Mouse (Mus musculus): ENCODE measurements around the gene Cfap61.
A peak's percentile ranks its signal among the peaks of the same experiment; 100 is the strongest.
"Not testable (repeated sequence)": the region's sequence is repeated elsewhere in the genome, so short reads cannot be mapped to it uniquely, and the experiment has no call there.

The Cfap61 gene

GRCm38 (mm10) chr2:145934339-145935231 is at the start of gene Cfap61, which contains the start of gene Crnkl1:
Gene Cfap61, plus strand, starts transcription at chr2:145934784.
Gene Crnkl1, minus strand, starts transcription at chr2:145935014.
- peak; percentile 83 to 90 for DNase-seq (ENCODE audit: low read depth in 1 of 2, low spot score in 2 of 2)

- no peak for DNase-seq (ENCODE audit: low read depth in 1 of 2, low spot score in 2 of 2)
These were observed 49.4 kb upstream of the Cfap61 start for GRCm38 (mm10) chr2:145884913-145885785.

GRCm38 (mm10) chr2:145887937-145888765 is 46.4 kb upstream of the Cfap61 start:
- peak; percentile 66 to 71 for DNase-seq (ENCODE audit: low read depth in 1 of 2, low spot score in 2 of 2)

GRCm38 (mm10) chr2:145888766-145889480 is 45.7 kb upstream of the Cfap61 start:
- no peak for DNase-seq (ENCODE audit: low read depth in 1 of 2, low spot score in 2 of 2)

GRCm38 (mm10) chr2:145890571-145890970 is 44.0 kb upstream of the Cfap61 start:
- no peak for DNase-seq (ENCODE audit: low read depth in 1 of 2, low spot score in 2 of 2)

- no peak for DNase-seq (ENCODE audit: low read depth in 1 of 2, low spot score in 2 of 2)
These were observed 40.8 kb upstream of the Cfap61 start for GRCm38 (mm10) chr2:145893756-145894155.

GRCm38 (mm10) chr2:145898106-145898505 is 36.5 kb upstream of the Cfap61 start:
- no peak for DNase-seq (ENCODE audit: low read depth in 1 of 2, low spot score in 2 of 2)

- DNase-seq (ENCODE audit: low read depth in 1 of 2, low spot score in 2 of 2): not testable (repeated sequence)
These were observed 34.3 kb upstream of the Cfap61 start for GRCm38 (mm10) chr2:145900318-145900717.

GRCm38 (mm10) chr2:145901861-145902260 is 32.7 kb upstream of the Cfap61 start, which contains the start of gene Naa20:
Gene Naa20, plus strand, starts transcription at chr2:145902099.
- no peak for DNase-seq (ENCODE audit: low read depth in 1 of 2, low spot score in 2 of 2)

- peak; percentile 59 to 69 for DNase-seq (ENCODE audit: low read depth in 1 of 2, low spot score in 2 of 2)
These were observed 31.3 kb upstream of the Cfap61 start for GRCm38 (mm10) chr2:145903061-145903901.

- DNase-seq (ENCODE audit: low read depth in 1 of 2, low spot score in 2 of 2): no peak
These were observed 30.5 kb upstream of the Cfap61 start for GRCm38 (mm10) chr2:145903983-145904616.

- DNase-seq (ENCODE audit: low read depth in 1 of 2, low spot score in 2 of 2): no peak
These were observed 29.4 kb upstream of the Cfap61 start for GRCm38 (mm10) chr2:145905156-145905555.

GRCm38 (mm10) chr2:145905884-145906283 is 28.7 kb upstream of the Cfap61 start:
- not testable (repeated sequence) for DNase-seq (ENCODE audit: low read depth in 1 of 2, low spot score in 2 of 2)

- DNase-seq (ENCODE audit: low read depth in 1 of 2, low spot score in 2 of 2): no peak
These were observed 13.5 kb upstream of the Cfap61 start for GRCm38 (mm10) chr2:145920941-145921650.

GRCm38 (mm10) chr2:145936975-145937374 is 2.4 kb downstream of the Cfap61 start:
- no peak for DNase-seq (ENCODE audit: low read depth in 1 of 2, low spot score in 2 of 2)

- no peak for DNase-seq (ENCODE audit: low read depth in 1 of 2, low spot score in 2 of 2)
These were observed 6.8 kb downstream of the Cfap61 start for GRCm38 (mm10) chr2:145941403-145941802.

- no peak for DNase-seq (ENCODE audit: low read depth in 1 of 2, low spot score in 2 of 2)
These were observed 9.7 kb downstream of the Cfap61 start for GRCm38 (mm10) chr2:145944286-145944685.

GRCm38 (mm10) chr2:145948402-145948954 is 13.9 kb downstream of the Cfap61 start:
- DNase-seq (ENCODE audit: low read depth in 1 of 2, low spot score in 2 of 2): no peak
